Comparison of ENCODE assay signal across 8 mouse cellular contexts in the genomic region with DNA sequence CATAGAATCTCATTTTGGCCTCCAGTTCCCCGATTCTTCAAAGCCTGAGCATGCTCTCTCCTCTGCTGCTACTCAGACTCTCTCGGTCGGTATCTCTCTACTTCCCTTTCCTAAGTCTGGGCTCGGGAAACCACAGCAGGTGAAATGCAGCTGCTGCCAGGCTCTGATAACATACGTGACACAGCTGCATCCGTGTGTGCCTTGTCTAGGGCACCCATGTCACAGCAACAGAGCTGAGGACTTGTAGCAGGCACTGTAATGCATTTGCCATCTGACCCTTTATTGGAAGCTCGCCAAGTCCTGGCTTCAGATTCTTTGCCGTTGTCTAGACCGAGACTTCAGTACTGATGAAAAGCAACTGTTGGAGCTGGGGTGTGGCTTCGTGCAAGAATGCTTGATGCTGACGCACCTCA. TPM values are rescaled to one million over a fixed set of nuclear protein-coding genes. Genes with fewer than 3 reads are reported as not detected.
A peak's percentile ranks its signal among the peaks of the same experiment; 100 is the strongest.
DNase-seq lines count a peak whose midpoint lies in the region; ATAC-seq and TF ChIP-seq lines count a peak whose summit lies in the region.

No protein-coding gene starts in this region.

- peak overlapping the region; percentile 54 for H3K9ac ChIP-seq in heart, postnatal 0 days (replicated peaks; ENCODE audit: low read depth, low read length)
- no peak overlapping the region for H3K9ac ChIP-seq in limb, embryonic 13.5 days

- 7% methylated on average over 11 of the region's 11 CpGs for WGBS in heart, postnatal 0 days
- WGBS in limb, embryonic 13.5 days, result 39% methylated on average over 11 of the region's 11 CpGs

- peak; percentile 80 for ATAC-seq in heart, postnatal 0 days (ENCODE audit: insufficient read depth, low read depth)
- ATAC-seq in limb, embryonic 13.5 days (ENCODE audit: low FRiP score, low read depth), result peak; percentile 88
- no peak for ATAC-seq in erythroblast, adult 5-6 weeks (replicated peaks; ENCODE audit: low FRiP score, poor library complexity, severe bottlenecking)

- peak overlapping the region; percentile 55 for H3K4me2 ChIP-seq in heart, postnatal 0 days (ENCODE audit: low read depth, low read length)
- H3K4me2 ChIP-seq in limb, embryonic 13.5 days (replicated peaks), result no peak overlapping the region

- peak; percentile 30 for DNase-seq in adrenal gland, postnatal 10 days
- DNase-seq in adrenal gland, adult (ENCODE audit: inconsistent age in 2 of 2, low spot score in 1 of 2), result no peak
- DNase-seq in right cerebral cortex, adult 2 months (ENCODE audit: low spot score in 2 of 2), result peak; percentile 32
- DNase-seq in right cerebral cortex, postnatal 25 days, result no peak
- DNase-seq in heart, postnatal 0 days (ENCODE audit: low spot score), result peak; percentile 53
- peak; percentile 77 for DNase-seq in naive thymus-derived CD4-positive, alpha-beta T cell, adult 2 months (ENCODE audit: low read depth)

- H3K9me3 ChIP-seq in heart, postnatal 0 days (replicated peaks; ENCODE audit: control insufficient read depth, low read length), result no peaks in the 10 kb centered on the region
- H3K9me3 ChIP-seq in limb, embryonic 13.5 days, result no peaks in the 10 kb centered on the region

- no peaks in the 10 kb centered on the region for H3K27me3 ChIP-seq in heart, postnatal 0 days (ENCODE audit: control insufficient read depth, insufficient read depth, low read length)
- H3K27me3 ChIP-seq in limb, embryonic 13.5 days, result no peaks in the 10 kb centered on the region

- TF ChIP-seq CTCF in heart, postnatal 0 days (IDR thresholded peaks at IDR 0.05; ENCODE audit: low read depth), result no peak

- H3K27ac ChIP-seq in heart, postnatal 0 days (ENCODE audit: low read depth), result peak overlapping the region; percentile 81
- H3K27ac ChIP-seq in limb, embryonic 13.5 days, result no peak overlapping the region

- H3K4me3 ChIP-seq in heart, postnatal 0 days (ENCODE audit: low read depth, low read length), result peak overlapping the region; percentile 33
- no peak overlapping the region for H3K4me3 ChIP-seq in limb, embryonic 13.5 days

- TF ChIP-seq EP300 in heart, postnatal 0 days (IDR thresholded peaks at IDR 0.05; ENCODE audit: low read depth), result no peak

- peaks cover 4% of the 10 kb centered on the region; the same call in 1 of the 2 replicates for H3K36me3 ChIP-seq in heart, postnatal 0 days (replicated peaks; ENCODE audit: control insufficient read depth, insufficient read depth, low read length)
- peaks cover 27% of the 10 kb centered on the region for H3K36me3 ChIP-seq in limb, embryonic 13.5 days

- peaks cover 14% of the 10 kb centered on the region; the same call in 1 of the 2 replicates for H3K4me1 ChIP-seq in heart, postnatal 0 days (ENCODE audit: control insufficient read depth, insufficient read depth)
- peaks cover 7% of the 10 kb centered on the region for H3K4me1 ChIP-seq in limb, embryonic 13.5 days

RNA-seq across cellular contexts. Expression of a gene that starts 29.5 kb away (rescaled TPM):
- 10 to 100 TPM; 82.8 to 91.9 TPM for total RNA-seq in adrenal gland, postnatal 10 days (2021)
- total RNA-seq in heart, postnatal 0 days (2014; rRNA removed; ENCODE audit: low replicate concordance), result 44.5 and 46.9 TPM in 2 replicates
- polyA plus RNA-seq in heart, postnatal 0 days (2015; fragmentation: Nextera tagmentation; extraction: Ambion mirVana), result 146 and 154 TPM in 2 replicates
- polyA plus RNA-seq in limb, embryonic 13.5 days (2015; fragmentation: Nextera tagmentation; extraction: Ambion mirVana), result 84.0 and 86.6 TPM in 2 replicates
- 14.4 and 16.1 TPM in 2 replicates for total RNA-seq in erythroblast, adult 5-6 weeks (2015; ENCODE audit: low replicate concordance)
- total RNA-seq in erythroblast, adult 5-6 weeks (2017; ENCODE audit: low replicate concordance), result 10.6 and 24.6 TPM in 2 replicates

Comparison
In these comparisons a context has a peak if more than half of its experiments do, and no peak if none do; other contexts are left out.
1. DNase-seq: peak in adrenal gland, postnatal 10 days (single experiment), right cerebral cortex, adult 2 months (2 of 2), heart, postnatal 0 days (single experiment) and naive thymus-derived CD4-positive, alpha-beta T cell, adult 2 months (single experiment); none in adrenal gland, adult (0 of 2) and right cerebral cortex, postnatal 25 days (single experiment).